Mouse (Mus musculus): ENCODE data around the gene Sae1. TPM values are rescaled to one million over a fixed set of nuclear protein-coding genes. Genes with fewer than 3 reads are reported as not detected.
A peak's percentile ranks its signal among the peaks of the same experiment; 100 is the strongest.

Sae1 gene
- polyA plus RNA-seq, 1 experiment: 256 TPM

DNA sequence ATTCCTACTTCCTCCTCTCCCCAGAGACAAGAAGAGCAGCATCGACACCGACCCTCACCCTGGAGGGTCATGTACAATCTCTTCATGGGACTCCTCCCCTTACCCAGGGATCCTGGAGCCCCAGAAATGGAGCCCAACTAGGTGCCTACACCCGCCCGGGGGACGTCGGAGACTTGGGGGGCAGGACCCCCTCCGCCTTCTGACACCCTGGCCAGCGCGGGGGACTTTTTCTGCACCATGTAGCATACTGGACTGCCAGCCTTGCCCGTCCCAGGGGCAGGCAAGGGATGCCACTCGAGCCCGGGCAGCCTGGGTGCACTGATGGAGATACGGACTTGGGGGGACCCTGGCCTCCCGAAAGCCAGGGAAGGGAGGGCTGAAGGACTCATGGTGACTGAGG is 70.5 kb downstream of the Sae1 start:
- TF ChIP-seq CTCF (IDR thresholded peaks at IDR 0.05; ENCODE audit: low read depth, low read length): no peak
- TF ChIP-seq EP300 (IDR thresholded peaks at IDR 0.05; ENCODE audit: insufficient read depth, low read depth, low read length): no peak
- TF ChIP-seq POLR2A (IDR thresholded peaks at IDR 0.05; ENCODE audit: insufficient read depth, low read length): no peak
- no peak overlapping the region for H3K4me3 ChIP-seq (ENCODE audit: low read depth, low read length)
- peak overlapping the region; percentile 12; the same call in 1 of the 2 replicates for H3K9ac ChIP-seq (ENCODE audit: low read depth, poor library complexity, severe bottlenecking)
- H3K4me1 ChIP-seq (ENCODE audit: control insufficient read depth, insufficient read depth, low read length): no peaks in the 10 kb centered on the region
- 0 out of 2 replicates have a peak overlapping the region, but pooled peaks have one; percentile 25 for H3K27ac ChIP-seq (ENCODE audit: insufficient read depth, low read length)
- H3K27me3 ChIP-seq (ENCODE audit: control insufficient read depth, insufficient read depth, low read length, poor library complexity, severe bottlenecking): no peaks in the 10 kb centered on the region
- H3K9me3 ChIP-seq (replicated peaks; ENCODE audit: control insufficient read depth, insufficient read depth, low read length, poor library complexity, severe bottlenecking): no peaks in the 10 kb centered on the region
- H3K36me3 ChIP-seq (ENCODE audit: control insufficient read depth, insufficient read depth, low read length, poor library complexity, severe bottlenecking): peaks cover 26% of the 10 kb centered on the region

DNA sequence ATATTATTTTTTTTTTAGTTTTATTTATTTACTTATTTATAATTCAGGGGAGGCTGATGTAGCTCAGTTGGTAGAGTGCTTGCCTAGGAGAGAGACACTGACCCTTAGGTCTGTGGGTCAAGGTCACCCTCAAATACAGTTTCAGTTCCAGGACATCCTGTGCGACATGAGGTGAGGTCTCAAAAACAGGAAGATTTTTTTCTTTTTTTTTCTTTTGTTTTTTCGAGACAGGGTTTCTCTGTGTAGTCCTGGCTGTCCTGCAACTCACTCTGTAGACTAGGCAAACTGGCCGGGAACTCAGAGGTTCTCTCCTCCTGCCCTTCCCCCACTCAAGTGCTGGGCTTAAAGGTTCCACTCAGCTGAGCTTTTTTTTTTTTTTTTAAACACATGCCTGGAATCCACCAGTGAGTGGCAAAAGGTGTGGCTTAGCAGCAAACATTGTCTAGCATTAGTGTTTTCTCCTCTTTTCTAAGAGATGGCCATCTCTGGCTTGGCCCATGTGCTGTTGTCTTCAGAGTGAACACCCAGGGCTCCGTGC is 72.3 kb downstream of the Sae1 start:
- H3K4me3 ChIP-seq (ENCODE audit: low read depth, low read length): no peak overlapping the region
- no peaks in the 10 kb centered on the region for H3K9me3 ChIP-seq (replicated peaks; ENCODE audit: control insufficient read depth, insufficient read depth, low read length, poor library complexity, severe bottlenecking)
- no peaks in the 10 kb centered on the region for H3K4me1 ChIP-seq (ENCODE audit: control insufficient read depth, insufficient read depth, low read length)
- no peaks in the 10 kb centered on the region for H3K27me3 ChIP-seq (ENCODE audit: control insufficient read depth, insufficient read depth, low read length, poor library complexity, severe bottlenecking)
- no peak overlapping the region for H3K27ac ChIP-seq (ENCODE audit: insufficient read depth, low read length)
- H3K36me3 ChIP-seq (ENCODE audit: control insufficient read depth, insufficient read depth, low read length, poor library complexity, severe bottlenecking): peaks cover 26% of the 10 kb centered on the region
- H3K9ac ChIP-seq (ENCODE audit: low read depth, poor library complexity, severe bottlenecking): no peak overlapping the region
- TF ChIP-seq CTCF (IDR thresholded peaks at IDR 0.05; ENCODE audit: low read depth, low read length) (no peak), EP300 (IDR thresholded peaks at IDR 0.05; ENCODE audit: insufficient read depth, low read depth, low read length) (no peak), POLR2A (IDR thresholded peaks at IDR 0.05; ENCODE audit: insufficient read depth, low read length) (no peak)

DNA sequence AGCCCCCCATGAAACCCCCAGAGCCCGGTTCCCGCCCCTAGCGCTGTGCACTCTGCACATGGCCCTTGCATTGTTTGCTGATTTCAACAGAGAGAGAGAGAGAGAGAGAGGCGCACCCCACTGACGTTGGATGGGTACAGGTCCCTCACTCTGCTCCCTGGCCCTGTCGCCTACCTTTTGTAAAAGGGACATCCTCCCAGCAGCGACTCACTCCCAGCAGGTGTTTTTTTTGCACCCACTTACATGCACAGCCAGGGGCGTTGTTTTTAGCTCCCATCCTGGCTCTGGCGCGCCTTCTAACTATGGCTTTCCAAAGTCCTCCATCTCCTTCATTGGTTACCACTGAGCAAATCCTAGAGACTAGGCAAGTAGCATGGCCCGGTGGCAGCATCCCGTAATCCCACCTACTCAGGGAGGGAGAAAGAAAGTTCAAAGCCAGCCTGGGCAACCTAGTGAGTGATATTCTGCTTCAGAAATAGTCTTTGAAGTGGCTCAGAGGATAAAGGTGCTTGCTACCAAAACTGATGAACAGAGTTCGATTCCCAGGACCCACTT is 73.3 kb downstream of the Sae1 start:
- H3K9me3 ChIP-seq (replicated peaks; ENCODE audit: control insufficient read depth, insufficient read depth, low read length, poor library complexity, severe bottlenecking): no peaks in the 10 kb centered on the region
- H3K4me3 ChIP-seq (ENCODE audit: low read depth, low read length): peak overlapping the region; percentile 54
- H3K36me3 ChIP-seq (ENCODE audit: control insufficient read depth, insufficient read depth, low read length, poor library complexity, severe bottlenecking): peaks cover 26% of the 10 kb centered on the region
- H3K27ac ChIP-seq (ENCODE audit: insufficient read depth, low read length): peak overlapping the region; percentile 2
- no peak for TF ChIP-seq EP300 (IDR thresholded peaks at IDR 0.05; ENCODE audit: insufficient read depth, low read depth, low read length)
- no peaks in the 10 kb centered on the region for H3K4me1 ChIP-seq (ENCODE audit: control insufficient read depth, insufficient read depth, low read length)
- peak overlapping the region; percentile 62 for H3K9ac ChIP-seq (ENCODE audit: low read depth, poor library complexity, severe bottlenecking)
- H3K27me3 ChIP-seq (ENCODE audit: control insufficient read depth, insufficient read depth, low read length, poor library complexity, severe bottlenecking): no peaks in the 10 kb centered on the region

DNA sequence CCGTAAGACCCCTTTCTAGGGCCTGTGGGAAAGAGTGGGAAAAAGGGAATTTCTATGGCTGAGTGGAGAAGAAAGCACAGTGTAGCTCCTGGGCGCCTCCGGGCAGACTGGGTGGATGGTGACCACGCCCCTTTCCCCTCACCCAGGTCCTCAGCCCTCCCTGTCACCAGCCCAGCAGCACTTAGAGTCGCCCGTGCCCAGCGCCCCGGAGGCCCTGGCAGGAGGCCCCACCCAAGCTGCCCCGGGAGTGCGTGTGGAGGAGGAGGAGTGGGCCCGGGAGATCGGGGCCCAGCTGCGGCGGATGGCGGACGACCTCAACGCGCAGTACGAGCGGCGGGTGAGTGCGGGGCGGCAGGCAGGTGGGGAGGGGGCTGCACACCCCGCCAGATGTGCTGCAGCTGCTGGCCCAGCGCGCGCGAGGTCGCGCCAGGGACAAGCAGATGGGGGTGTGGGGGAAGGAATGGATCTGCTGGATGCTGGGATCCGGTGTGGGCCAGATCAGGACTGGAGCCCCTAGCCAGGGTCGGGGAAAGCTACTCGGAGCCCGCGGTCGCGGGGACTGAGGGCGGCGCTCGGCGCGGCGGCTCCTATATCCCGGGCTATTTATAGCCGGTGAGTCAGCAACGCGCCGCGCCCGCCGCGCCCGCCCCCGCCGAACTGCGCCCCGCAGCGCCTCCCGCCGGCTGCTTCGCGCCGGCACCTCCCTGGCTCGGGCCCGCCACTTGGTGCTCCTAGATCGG is 74.0 kb downstream of the Sae1 start:
- no peaks in the 10 kb centered on the region for H3K27me3 ChIP-seq (ENCODE audit: control insufficient read depth, insufficient read depth, low read length, poor library complexity, severe bottlenecking)
- no peak for TF ChIP-seq POLR2A (IDR thresholded peaks at IDR 0.05; ENCODE audit: insufficient read depth, low read length)
- TF ChIP-seq EP300 (IDR thresholded peaks at IDR 0.05; ENCODE audit: insufficient read depth, low read depth, low read length): 0 out of 2 replicates have a peak, but pooled peaks have one; percentile 6
- peak; percentile 10 for TF ChIP-seq CTCF (IDR thresholded peaks at IDR 0.05; ENCODE audit: low read depth, low read length)
- H3K4me1 ChIP-seq (ENCODE audit: control insufficient read depth, insufficient read depth, low read length): no peaks in the 10 kb centered on the region
- H3K9ac ChIP-seq (ENCODE audit: low read depth, poor library complexity, severe bottlenecking): peak overlapping the region; percentile 62
- no peaks in the 10 kb centered on the region for H3K9me3 ChIP-seq (replicated peaks; ENCODE audit: control insufficient read depth, insufficient read depth, low read length, poor library complexity, severe bottlenecking)
- peaks cover 26% of the 10 kb centered on the region for H3K36me3 ChIP-seq (ENCODE audit: control insufficient read depth, insufficient read depth, low read length, poor library complexity, severe bottlenecking)
- H3K4me3 ChIP-seq (ENCODE audit: low read depth, low read length): peak overlapping the region; percentile 99
- H3K27ac ChIP-seq (ENCODE audit: insufficient read depth, low read length): peak overlapping the region; percentile 66

DNA sequence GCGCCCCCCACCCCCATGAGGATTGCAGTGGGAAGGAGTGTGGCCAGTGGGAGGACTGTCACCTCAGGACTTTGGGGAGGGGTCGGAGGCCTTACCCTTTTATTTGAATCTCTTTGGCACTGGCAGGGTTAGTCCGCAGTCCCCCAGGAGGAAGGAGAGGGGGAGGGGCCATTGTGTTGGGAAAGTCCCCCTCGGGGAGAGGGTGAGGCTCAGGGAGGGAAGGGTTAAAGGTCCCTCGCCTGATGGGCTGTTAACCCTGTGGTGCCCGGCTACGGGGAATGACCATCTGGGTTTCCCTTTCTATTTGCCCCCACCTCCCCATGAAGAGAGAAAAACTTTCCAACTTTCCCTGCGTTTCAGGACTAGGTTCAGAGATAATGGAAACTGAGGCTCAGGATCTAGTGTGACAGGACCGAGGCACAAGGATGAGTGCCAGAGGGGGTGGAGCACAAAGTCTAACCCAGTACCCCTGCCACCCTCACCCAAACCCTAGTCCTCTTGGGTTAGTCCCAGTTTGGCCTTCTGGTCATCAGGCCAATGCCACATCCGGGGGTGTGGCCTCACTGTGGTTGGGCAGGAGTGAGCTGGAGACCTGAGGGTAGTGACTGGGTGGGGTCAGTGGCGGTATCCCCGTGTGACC is 74.8 kb downstream of the Sae1 start:
- Histone ChIP-seq H3K4me3 (ENCODE audit: low read depth, low read length) (peak overlapping the region; percentile 99), H3K4me1 (ENCODE audit: control insufficient read depth, insufficient read depth, low read length) (no peaks in the 10 kb centered on the region), H3K27ac (ENCODE audit: insufficient read depth, low read length) (peak overlapping the region; percentile 66), H3K36me3 (ENCODE audit: control insufficient read depth, insufficient read depth, low read length, poor library complexity, severe bottlenecking) (peaks cover 25% of the 10 kb centered on the region), H3K27me3 (ENCODE audit: control insufficient read depth, insufficient read depth, low read length, poor library complexity, severe bottlenecking) (no peaks in the 10 kb centered on the region), H3K9me3 (replicated peaks; ENCODE audit: control insufficient read depth, insufficient read depth, low read length, poor library complexity, severe bottlenecking) (no peaks in the 10 kb centered on the region), H3K9ac (ENCODE audit: low read depth, poor library complexity, severe bottlenecking) (peak overlapping the region; percentile 84)
- TF ChIP-seq EP300 (IDR thresholded peaks at IDR 0.05; ENCODE audit: insufficient read depth, low read depth, low read length) (peak; percentile 62; the same call in 1 of the 2 replicates), POLR2A (IDR thresholded peaks at IDR 0.05; ENCODE audit: insufficient read depth, low read length) (no peak)

Data from ES-Bruce4 (cell line).